Mouse (Mus musculus): Measurements from ENCODE around the gene Nfil3.

DNA sequence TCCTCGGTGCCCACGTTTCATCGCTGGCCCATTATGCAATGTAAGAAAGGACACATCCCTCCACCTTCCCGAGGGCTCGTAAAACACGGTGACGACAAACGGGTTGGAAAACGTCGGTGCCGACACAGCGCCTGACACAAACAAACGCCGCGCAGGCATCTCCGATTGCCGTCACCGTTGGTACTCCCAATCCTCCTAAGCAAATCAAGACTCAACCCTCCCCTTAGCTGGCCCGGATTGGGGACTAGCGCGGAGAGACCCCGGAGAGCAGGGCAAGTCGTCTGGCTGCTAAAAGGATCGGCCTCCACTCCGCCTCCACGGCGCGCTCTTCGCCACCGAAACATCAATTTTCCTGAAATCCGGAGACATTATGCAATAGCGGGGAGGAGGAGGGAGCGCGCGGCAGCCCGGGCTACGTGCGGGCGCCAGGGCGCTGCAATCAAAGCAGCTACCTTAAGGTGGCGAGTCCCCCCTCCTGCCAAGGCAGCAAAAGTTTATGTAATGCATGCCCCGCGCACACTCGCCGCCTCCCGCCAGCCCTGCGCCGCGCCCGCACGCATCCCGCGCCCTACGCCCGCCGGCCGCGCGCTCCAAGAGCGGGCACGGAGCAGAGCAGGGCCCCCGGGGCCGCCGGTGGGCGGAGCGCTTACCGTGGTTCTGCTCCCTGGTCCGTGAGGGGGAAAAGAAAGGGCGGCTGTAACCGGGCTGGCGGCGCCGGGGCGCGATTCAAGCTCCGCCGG, 492 bp downstream of the Nfil3 start:
- TF ChIP-seq CTCF (IDR thresholded peaks at IDR 0.05; ENCODE audit: low read depth, low read length) = no peak
- TF ChIP-seq TAL1 (conservative IDR thresholded peaks at IDR 0.05; ENCODE audit: low read depth, low read length) = no peak
- TF ChIP-seq GATA1 (IDR thresholded peaks at IDR 0.05; ENCODE audit: borderline replicate concordance, low read length) = no peak
